Mouse (Mus musculus) thymus, adult 2 months (tissue): ENCODE measurements around the gene 3110082I17Rik. TPM values are rescaled to one million over a fixed set of nuclear protein-coding genes. Genes with fewer than 3 reads are reported as not detected.

Experiments used
- DNase-seq: peaks from one replicate; pipeline ENCODE4 v3.0.0; 2021
- H3K27ac ChIP-seq: fragments of 200-500 bp; 2 replicates; pipeline ENCODE4 v1.5.1; 2012; ENCODE audit warnings: low read length, control low read depth; ENCODE audit not compliant: control insufficient read depth, insufficient read depth
- H3K27me3 ChIP-seq: fragments of 200-500 bp; 2 replicates; pipeline ENCODE4 v1.6.1; 2012; ENCODE audit warnings: mild to moderate bottlenecking, low read length, moderate library complexity, mixed read lengths; ENCODE audit not compliant: control insufficient read depth, insufficient read depth
- H3K36me3 ChIP-seq: fragments of 200-500 bp; 2 replicates; pipeline ENCODE4 v1.6.1; 2012; ENCODE audit warnings: mild to moderate bottlenecking, low read length, moderate library complexity; ENCODE audit not compliant: control insufficient read depth, insufficient read depth
- H3K4me1 ChIP-seq: fragments of 200-500 bp; replicated peaks from 2 replicates; pipeline ENCODE4 v1.6.1; 2012; ENCODE audit warnings: low read length; ENCODE audit not compliant: control insufficient read depth, insufficient read depth
- H3K4me3 ChIP-seq: fragments of 200-500 bp; 2 replicates; pipeline ENCODE4 v1.5.1; 2012; ENCODE audit warnings: mild to moderate bottlenecking, low read length, control low read depth, moderate library complexity; ENCODE audit not compliant: control insufficient read depth, insufficient read depth
- CTCF ChIP-seq: fragments of 200-500 bp; IDR thresholded peaks from 2 replicates; pipeline ENCODE4 v1.5.1; 2012; ENCODE audit warnings: mild to moderate bottlenecking, control low read depth, low read length, moderate library complexity, borderline replicate concordance; ENCODE audit not compliant: control insufficient read depth, poor library complexity, insufficient read depth; ENCODE audit errors: extremely low read depth
- POLR2A ChIP-seq: fragments of 200-500 bp; IDR thresholded peaks from 2 replicates; pipeline ENCODE4 v1.6.1; 2012; ENCODE audit warnings: mild to moderate bottlenecking, low read length, control low read depth, moderate library complexity; ENCODE audit not compliant: control insufficient read depth, poor library complexity, insufficient read depth; ENCODE audit errors: extremely low read depth
- WGBS: fragments of 180-500 bp; shearing (Covaris S2); methylation state at CpG from one replicate; pipeline ENCODE4 v1.1.7; 2018; 5-methylcytosine and 5-hydroxymethylcytosine counted together
- polyA plus RNA-seq: library from polyadenylated mRNA; depleted of rRNA; stranded (reverse); fragments of >200 nt; gene quantifications from 2 replicates; pipeline ENCODE4 v1.2.3, GENCODE M21; 2012

The 3110082I17Rik gene
- polyA plus RNA-seq, 1 experiment, result 7.5 TPM

- Histone ChIP-seq H3K4me3 (no peak overlapping the region), H3K36me3 (no peaks in the 10 kb centered on the region), H3K27me3 (no peaks in the 10 kb centered on the region), H3K4me1 (peaks cover 22% of the 10 kb centered on the region), H3K27ac (no peak overlapping the region)
- WGBS, result 94% methylated on average over 12 of the region's 12 CpGs
- DNase-seq, result no peak
- no peak for TF ChIP-seq POLR2A
- no peak for TF ChIP-seq CTCF
Observed at GRCm38 (mm10) chr5:139409412-139409811, 50.9 kb downstream of the 3110082I17Rik start.

- Histone ChIP-seq H3K4me1 (peaks cover 29% of the 10 kb centered on the region), H3K27ac (no peak overlapping the region), H3K27me3 (no peaks in the 10 kb centered on the region), H3K4me3 (no peak overlapping the region), H3K36me3 (no peaks in the 10 kb centered on the region)
- no peak for DNase-seq
- TF ChIP-seq POLR2A, result no peak
- TF ChIP-seq CTCF, result no peak
- WGBS, result 51% methylated on average over 7 of the region's 7 CpGs
Observed at GRCm38 (mm10) chr5:139408511-139408910, 51.8 kb downstream of the 3110082I17Rik start.

- no peaks in the 10 kb centered on the region for H3K36me3 ChIP-seq
- 57% methylated on average over 14 of the region's 14 CpGs for WGBS
- H3K4me3 ChIP-seq, result peak overlapping the region; percentile 2; the same call in 1 of the 2 replicates
- DNase-seq, result no peak
- no peak for TF ChIP-seq CTCF
- TF ChIP-seq POLR2A, result no peak
- H3K4me1 ChIP-seq, result peaks cover 33% of the 10 kb centered on the region
- H3K27ac ChIP-seq, result no peak overlapping the region
- H3K27me3 ChIP-seq, result no peaks in the 10 kb centered on the region
Observed at GRCm38 (mm10) chr5:139407121-139407885, 53.0 kb downstream of the 3110082I17Rik start.

GRCm38 (mm10) chr5:139405953-139406352 lies 54.4 kb downstream of the 3110082I17Rik start:
- Histone ChIP-seq H3K4me3 (no peak overlapping the region), H3K36me3 (no peaks in the 10 kb centered on the region), H3K27me3 (no peaks in the 10 kb centered on the region), H3K4me1 (peaks cover 33% of the 10 kb centered on the region), H3K27ac (no peak overlapping the region)
- TF ChIP-seq POLR2A (no peak), CTCF (no peak)
- DNase-seq, result no peak
- 79% methylated on average over 3 of the region's 3 CpGs for WGBS

- DNase-seq, result no peak
- Histone ChIP-seq H3K36me3 (no peaks in the 10 kb centered on the region), H3K4me3 (no peak overlapping the region), H3K27ac (no peak overlapping the region), H3K4me1 (peaks cover 33% of the 10 kb centered on the region), H3K27me3 (no peaks in the 10 kb centered on the region)
- TF ChIP-seq POLR2A (no peak), CTCF (no peak)
- WGBS, result 40% methylated on average over 7 of the region's 7 CpGs
Observed at GRCm38 (mm10) chr5:139405478-139405877, 54.8 kb downstream of the 3110082I17Rik start.

- Histone ChIP-seq H3K27ac (no peak within 1 kb of the TSS), H3K4me1 (peaks cover 33% of the 10 kb centered on the region), H3K27me3 (no peaks in the 10 kb centered on the region), H3K36me3 (no peaks in the 10 kb centered on the region), H3K4me3 (no peak within 1 kb of the TSS)
- no peak for TF ChIP-seq CTCF
- no peak for TF ChIP-seq POLR2A
- WGBS, result 51% methylated on average over 6 of the region's 6 CpGs
- no peak for DNase-seq
Observed at GRCm38 (mm10) chr5:139404801-139405401, 55.4 kb downstream of the 3110082I17Rik start, which contains the start of gene C130050O18Rik. Gene C130050O18Rik (plus strand): TSS chr5:139405280.
